Mouse (Mus musculus): ENCODE measurements at regions not wholly inside any gene's neighbourhood (a gene's known extent, or its start where the extent isn't known, plus 50 kb on each side); places are given as distances from the start of the nearest gene placed in this dataset.

DNA sequence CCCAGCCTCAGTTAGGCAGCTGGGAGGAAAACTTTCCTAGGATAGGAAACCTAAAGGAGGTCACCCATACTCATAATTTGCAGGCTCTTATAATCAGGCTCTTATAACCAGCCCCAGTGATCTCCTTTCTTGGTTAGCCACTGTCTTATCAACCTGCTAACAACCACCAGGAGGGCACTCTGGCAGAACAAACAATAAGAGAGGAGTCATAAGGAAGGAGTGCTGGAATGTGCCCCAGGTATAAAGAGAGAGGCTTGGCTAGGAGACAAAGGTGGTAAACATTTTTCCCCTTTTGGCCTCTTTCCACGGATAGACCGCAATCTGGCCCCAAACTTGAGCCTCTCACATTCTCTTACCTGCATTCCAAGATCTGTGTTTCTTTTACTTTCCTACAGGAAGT lies 189.4 kb upstream of the Acvr2a start:
- no peak for DNase-seq

DNA sequence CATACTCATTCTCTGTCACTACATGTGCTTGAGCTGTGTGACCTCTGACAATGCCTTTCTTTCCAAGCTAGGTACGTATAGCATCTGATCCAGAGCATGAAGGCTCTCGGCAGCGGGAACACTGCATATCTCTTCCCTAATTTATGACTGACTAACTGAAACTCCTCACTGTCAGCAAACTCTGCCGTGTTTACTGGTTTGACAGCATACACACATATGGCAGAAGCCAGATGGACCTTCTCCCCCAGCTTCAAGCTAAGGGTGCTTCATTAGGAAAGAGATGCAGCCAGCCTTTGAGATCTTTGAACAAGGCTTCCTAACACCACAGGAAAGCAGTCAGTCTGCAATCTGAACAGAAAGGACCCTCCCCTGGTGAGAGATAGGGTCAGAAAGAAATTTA lies 186.9 kb upstream of the Acvr2a start:
- DNase-seq, result no peak

DNA sequence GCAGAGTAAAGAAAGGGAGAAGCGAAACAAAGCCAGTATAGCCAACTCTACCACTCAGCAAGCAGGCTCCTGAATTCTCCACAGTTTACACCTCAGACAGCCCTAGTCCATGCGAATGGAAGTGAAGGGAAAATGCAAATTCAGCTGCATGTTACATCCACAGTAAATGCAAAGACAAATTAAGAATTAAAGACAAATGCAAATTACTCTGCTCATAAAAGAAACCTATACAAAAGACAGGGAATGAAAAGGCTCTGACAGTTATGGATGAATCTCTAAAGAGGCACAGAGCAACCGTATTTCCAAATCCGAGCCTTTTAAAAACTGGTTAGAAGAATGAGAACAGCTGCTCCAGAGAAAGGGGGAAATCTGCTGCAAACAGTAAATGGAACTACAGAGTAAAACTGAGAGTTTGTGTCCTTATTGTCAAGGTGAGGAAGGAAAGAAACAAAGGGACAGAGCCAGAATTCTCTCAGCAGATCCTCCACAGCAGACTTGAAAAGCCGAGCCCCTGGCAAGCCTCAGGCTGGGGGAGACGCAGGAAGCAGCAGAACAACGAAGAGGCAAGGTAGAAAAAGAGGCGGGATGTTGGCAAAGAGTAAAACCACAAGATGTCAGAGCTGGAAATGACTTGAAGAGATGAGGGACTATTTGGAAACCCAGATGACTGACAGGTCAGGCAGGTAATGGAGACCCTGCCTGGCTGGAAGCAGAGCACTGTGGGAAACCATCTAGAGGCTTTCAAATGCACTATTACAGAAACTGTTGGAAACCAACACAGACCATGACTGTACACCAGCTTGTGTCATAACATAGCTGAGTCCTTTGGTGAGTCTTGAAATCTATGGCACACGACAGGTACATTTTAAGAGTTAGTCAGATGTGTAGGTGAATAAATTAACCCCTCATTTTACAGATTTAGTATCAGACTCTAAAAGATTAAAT lies 184.5 kb upstream of the Acvr2a start:
- no peak for DNase-seq

DNA sequence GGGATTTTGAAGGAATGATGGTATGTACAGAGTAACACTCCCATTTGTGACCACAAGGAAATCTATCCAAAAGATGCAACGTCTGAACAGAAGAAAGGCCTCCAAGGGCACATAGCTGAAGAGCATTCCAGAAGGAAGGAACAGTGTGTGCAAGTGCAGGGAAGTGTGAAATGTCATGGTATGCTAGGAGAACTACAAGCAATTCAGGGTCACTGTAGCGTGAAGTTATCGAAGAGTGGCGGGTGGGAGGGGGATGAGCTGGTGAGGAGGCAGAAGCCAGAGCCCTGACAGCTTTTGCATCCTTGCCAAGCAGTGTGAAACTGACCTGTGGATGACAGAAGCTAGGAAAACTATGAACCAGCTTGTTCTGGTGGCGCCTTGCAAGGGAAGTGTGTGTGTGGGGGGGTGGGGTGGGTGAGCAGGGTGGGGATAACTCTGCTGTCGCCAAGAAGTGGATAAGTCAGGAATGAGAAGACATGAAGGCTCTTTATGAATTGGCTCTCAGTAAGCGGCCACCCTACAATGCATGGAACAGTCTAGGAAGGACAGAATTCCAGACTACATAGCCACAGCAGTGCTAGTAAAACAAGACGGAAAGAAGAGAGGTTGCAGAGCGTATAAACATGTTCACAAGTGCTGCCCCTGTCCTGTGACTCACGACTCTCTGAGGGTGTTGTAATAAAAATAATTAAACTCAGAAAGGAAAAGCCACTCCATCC lies 179.3 kb upstream of the Acvr2a start:
- DNase-seq, result no peak

DNA sequence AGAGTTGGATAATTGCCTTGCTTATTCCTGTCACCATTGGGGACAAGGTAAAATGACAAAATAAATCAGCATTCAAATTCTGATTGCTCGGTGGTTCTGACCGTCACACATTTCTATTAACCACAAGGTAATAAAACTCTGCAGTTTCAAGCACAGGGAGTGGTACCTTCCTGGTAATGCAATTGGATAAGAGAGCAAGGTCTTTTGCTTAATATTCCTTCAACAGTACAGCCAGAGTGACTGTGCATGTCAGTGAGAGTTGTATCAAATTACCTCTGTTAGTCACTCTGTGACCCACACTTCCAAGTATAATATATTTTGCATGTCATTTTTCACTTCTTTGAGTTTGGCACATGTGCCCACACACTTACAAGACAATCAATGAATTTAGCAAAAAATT lies 177.8 kb upstream of the Acvr2a start:
- no peak for DNase-seq

DNA sequence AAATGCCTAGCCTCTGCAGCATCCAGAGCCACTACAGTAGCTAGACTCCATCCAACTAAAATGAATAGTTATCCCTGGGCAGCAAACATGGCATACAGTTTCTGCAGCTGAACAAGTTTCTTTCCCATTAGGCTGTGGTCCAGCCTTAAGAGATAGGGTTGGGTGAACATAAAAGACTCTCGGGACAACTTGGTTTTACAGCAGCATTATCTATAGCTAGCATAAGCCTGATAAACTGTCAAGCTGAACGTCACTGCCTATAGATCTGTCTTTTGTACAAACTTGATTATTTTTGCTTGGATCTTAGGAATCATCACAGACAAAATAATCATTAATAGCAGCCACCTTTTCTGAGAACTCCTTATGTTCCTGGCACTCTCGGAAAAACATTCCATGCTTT lies 169.8 kb upstream of the Acvr2a start:
- no peak for DNase-seq

DNA sequence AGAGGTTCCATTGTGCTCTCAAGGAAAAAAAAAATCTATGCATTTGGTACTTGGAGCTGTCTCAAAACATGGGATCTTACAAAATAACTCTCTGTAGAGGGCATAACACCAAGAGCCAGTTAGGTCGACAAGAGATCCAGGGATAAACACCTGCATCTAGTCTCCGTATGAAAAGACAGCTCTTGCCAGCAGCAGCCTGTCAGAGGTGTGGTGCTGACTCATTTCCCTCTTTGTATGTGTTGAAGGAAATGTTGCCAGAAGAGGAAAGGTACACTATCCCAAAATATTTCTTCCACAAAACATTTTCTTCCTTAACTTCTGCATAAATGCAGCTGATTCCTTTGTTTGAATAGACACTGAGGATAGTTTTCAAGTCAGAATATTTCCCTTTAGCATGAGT lies 163.6 kb upstream of the Acvr2a start:
- peak in 1 of 2 experiments; percentile 10 for DNase-seq

DNA sequence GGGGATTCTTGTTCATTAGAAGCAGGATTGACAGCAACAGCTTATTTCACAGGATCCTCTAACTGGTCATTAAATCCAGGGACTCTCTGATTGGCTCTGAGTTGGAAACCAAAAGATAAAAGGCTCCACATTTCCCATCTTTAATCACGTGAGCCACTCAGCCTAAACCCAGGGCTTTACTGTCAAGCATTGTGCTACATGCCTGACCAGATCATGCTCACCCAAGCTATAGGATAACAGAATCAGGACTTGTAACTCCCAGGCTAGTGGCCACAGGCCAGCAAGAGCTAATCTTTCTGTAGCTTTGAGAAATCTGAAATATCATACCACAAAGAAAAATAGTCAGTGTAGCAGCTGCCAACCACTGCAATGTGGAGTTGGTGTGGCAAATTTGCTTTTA lies 152.7 kb upstream of the Acvr2a start:
- DNase-seq, result no peak

DNA sequence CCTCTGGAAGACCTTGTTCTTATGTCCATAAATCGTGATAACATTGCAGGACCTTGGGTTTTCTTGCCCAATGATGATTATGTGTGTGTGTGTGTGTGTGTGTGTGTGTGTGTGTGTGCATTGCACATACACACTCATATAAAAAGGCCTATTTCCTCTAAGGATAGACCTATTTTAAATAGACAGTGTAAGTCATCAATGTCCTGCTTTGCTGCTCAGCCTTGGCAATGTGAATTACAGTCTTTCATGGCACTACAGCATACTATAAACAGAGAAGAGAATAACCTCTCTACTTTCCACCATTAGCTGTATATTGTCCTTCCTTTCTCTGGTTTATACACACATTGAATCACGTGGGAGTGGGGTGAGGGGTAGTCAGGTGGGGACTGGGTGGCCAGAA lies 148.8 kb upstream of the Acvr2a start:
- DNase-seq, result no peak

DNA sequence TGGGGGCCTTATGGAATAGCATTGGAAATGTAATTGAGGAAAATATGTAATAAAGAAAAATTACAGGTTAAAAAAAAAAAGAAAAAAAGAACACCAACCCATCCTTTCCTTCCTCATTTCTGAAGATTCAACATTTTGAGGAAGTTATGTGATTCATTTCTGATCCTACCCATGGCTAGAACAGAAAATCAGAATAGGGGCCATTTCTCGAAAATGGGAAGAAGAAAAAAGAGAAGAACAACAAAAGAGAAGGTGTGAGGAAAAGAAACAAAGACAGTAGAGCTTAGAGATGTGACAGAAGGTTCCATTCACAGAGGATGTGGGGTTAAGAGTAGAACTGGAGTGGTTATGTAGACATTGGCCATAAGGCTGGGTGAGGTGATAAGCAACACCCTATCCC lies 124.8 kb upstream of the Acvr2a start:
- DNase-seq, result no peak

DNA sequence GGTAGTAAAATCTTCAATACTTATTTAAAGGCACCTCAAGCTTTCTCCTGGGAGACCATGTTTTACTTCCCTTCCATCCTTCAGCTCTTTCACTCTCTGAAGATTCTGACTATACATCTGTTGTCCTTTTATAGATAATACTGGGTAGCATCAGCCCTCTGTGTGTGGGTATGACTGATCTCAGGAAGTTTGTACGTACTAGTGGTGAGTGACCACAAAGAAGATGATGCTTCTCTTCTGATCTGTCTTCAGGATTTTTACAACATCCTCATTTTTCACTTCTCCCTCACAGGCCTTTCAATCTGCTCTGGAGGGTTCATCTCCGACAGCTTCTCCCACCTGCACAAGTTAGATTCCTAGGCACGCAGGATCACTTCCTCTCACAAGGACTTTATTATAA lies 119.4 kb upstream of the Acvr2a start:
- DNase-seq, result peak in 1 of 2 experiments; percentile 6

DNA sequence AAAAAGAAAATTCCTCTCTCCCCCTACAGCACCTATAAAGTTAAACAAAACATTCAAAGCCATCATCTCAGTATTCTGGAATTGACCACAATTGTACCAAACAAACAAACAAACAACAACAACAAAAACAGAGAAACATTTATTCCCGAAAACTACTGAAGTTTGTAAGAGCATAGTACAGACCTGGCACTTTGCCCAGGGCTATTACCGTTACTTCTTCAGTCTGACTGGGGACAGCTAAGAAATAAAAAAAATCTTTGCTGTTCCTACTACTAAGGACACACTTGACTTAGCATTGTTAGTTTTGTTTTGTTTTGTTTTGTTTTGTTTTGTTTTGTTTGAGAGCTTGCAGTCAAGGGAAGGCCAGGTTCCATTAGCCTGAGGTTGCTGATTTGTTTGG lies 113.0 kb upstream of the Acvr2a start:
- no peak for DNase-seq

DNA sequence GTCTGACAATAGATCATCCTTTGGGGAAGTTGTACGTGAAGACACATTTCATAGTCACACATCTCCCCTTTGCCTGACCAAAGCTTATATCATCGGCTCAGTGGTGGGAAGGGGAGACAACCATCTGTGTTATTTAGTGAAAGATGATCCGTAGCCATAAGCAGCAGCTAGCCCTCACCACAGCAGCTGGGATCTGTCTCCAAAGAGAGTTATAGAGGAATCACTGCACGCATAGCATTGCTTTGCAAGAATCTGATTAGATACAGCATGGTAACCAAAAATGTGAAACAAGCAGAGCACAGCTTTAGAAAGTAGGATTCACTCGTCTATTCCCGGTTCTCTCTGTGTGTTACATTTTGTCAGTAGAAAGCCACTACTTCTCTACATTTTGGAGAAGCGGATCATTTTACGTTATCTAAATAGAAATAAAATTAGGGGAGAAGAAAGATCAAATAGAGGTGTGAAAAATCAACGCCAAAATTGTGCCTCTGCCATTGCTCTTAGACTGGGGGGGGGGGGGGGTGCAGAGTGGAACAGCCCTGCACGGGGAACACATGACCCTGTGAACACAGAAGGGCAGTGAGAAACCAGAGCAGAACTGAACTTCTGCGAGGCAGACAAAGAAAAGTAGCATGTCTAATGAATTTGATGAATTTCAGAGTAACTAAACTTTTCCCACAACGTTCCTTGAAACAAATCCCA lies 108.7 kb upstream of the Acvr2a start:
- DNase-seq, result no peak

DNA sequence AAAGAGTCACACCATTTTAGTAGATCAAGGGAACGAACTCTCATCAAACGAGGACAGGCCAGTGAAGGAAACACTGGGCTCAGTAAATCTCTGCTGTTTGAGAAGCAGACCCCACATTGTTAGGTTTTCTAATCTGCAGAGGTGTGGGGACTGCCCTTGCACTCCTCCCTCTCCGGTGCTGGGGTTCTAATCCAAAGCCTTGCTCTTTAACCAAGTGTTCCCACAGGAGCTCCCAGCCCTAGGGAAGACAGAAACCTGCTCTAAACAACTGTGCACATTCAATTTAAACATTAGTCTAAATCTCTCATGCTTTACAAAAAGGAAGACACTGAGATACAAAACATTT lies 108.1 kb upstream of the Acvr2a start:
- no peak for DNase-seq

DNA sequence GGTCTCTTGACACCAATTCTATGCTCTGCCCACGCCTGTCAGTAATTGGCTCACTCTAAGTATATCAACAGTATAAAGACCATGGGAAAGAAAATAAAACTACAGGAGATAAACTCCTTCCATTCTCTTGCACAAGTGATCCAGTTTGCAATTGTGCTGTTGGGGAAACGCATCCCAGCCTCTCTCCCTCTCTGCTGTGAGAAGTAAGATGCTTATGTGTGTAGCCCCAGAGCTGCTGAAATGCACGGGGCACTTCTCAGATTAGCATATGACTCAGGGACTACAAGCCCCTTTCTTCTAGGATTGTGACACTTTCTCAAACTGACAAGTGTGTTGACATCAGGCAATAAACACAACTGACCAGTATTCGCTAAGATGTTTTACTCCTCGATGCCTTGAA lies 107.7 kb upstream of the Acvr2a start:
- DNase-seq, result no peak

DNA sequence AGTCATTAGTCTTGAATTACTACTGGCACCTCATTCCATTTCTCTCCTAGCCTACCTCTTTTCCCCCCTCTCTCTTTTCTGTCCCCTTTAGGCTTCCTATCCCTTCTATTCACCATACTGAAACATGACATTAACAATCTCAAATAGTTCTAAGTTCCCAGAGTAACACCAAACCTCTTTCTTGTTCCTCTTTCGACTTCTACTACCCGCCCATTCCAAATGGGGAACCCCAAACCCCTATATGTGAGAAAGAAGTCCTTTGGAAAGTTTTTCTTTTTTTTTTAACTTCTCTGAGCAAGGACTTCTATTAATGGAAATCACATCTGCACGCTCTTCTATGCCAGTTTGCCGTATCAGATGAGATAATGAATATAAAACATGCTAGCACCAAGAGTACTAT lies 97.7 kb upstream of the Acvr2a start:
- DNase-seq, result peak in 1 of 2 experiments; percentile 11

DNA sequence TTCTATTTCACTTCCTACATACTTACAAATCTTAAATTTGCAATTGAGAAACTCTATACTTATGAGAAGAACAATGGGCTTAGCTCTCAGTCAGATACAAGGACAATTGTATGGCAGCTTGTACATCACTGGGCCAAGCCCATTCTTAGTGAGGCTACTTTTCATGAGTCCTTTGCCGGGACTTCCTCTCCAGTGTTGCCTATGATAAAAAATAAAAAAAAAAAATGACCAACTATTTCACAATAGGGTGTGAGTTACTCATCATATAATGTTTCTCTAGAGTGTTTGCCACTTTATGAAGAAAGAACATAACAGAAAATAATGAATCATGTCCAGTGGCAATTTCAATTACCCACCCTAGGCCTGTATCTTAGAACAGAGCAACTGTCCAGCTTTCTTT lies 96.1 kb upstream of the Acvr2a start:
- DNase-seq, result no peak

DNA sequence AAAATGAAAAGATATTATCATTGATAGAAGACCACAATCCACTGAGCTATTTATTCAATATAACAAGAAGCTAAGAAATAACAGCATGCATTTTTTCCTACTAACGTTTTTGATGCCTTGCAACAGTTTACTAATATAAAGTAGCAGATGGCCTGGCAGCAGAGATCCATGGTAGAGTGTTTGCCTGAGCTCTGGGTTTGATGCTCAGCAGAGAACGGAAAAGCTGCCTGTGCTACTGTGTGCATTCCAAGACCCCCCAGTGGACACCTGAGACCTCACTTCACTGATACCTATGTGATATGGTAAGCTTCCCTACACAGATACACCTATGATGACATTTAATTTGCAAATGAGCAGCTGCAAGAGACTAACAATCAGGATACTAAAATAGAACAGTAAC lies 95.6 kb upstream of the Acvr2a start:
- DNase-seq, result no peak

DNA sequence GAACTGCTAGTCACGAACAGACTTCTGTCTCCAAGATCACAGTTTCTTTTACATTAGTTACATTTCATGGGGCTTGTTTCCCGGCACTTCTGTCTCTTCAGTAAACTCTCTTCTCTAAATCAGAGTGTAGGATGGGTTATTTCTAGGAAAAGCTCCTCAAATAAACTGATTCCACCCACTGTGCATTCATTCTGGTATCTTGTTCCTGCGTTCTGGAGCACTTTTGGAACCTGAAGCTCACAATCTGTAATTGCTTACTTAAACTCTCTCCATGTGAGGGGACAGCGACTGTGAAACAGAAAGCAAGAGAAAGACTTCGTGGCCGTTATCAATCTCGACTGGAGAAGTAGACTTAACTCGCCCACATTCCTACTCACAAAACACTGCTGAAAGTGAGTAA lies 83.1 kb upstream of the Acvr2a start:
- DNase-seq, result no peak

DNA sequence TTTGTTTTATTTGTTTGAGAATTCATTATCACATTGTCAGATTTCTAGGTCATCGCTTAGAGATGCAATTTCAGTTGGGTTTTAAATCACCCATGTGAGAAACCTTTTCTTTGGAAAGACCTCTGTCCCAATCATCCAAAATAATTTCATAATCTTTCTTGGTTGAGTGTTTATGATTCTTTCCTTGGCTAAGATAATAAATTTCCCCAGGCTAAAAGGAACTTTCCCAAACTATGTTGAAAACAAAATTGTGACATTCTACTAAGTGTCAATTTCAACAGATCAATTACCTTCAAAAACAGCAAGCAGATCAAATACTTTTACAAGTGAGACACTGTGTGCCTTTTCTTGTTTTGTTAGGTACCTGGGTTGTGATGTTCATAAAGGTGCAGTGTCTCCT lies 80.0 kb upstream of the Acvr2a start:
- no peak for DNase-seq

DNA sequence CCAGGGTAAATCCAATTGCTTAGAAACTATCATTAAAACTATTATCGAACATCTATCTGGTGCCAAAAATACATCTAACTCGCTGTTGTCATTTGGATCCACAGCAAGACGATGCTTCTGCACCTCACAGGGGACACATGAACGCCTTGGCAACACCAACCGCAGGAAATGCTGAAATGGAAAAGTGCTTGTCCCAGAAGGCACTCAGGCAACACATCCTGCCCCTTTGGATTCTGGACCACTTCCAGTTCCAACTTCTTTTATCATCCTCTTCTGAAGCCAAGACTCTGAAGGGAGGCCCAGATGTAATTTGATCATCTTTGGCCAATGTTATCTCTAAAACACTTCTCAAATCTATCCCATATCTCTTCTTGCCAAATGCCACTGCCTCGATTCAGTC lies 79.4 kb upstream of the Acvr2a start:
- DNase-seq, result peak; percentile 43 to 50

DNA sequence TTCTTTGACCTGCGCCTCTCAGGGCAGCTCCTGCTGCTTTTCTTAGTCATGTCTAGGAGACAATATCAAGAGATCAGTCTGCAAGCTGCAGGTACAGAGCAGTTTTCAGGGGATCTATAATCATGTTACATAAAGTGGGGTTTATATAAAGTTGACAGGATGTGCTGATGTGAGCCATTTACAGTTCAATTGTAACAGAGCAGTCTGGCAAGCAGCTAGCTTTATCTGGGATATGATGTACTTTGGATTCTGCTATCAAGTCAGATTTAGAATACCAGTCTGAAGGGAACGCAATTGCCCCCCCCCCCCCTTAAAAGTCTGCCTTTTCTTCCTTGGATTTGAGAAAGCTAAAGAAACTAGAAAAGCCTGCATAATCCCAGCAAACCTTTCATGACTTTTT lies 77.6 kb upstream of the Acvr2a start:
- DNase-seq, result no peak

All from heart, adult 18-20 months (tissue).